Mouse (Mus musculus): ENCODE measurements at regions not wholly inside any gene's neighbourhood (a gene's known extent, or its start where the extent isn't known, plus 50 kb on each side); places are given as distances from the start of the nearest gene placed in this dataset.

DNA sequence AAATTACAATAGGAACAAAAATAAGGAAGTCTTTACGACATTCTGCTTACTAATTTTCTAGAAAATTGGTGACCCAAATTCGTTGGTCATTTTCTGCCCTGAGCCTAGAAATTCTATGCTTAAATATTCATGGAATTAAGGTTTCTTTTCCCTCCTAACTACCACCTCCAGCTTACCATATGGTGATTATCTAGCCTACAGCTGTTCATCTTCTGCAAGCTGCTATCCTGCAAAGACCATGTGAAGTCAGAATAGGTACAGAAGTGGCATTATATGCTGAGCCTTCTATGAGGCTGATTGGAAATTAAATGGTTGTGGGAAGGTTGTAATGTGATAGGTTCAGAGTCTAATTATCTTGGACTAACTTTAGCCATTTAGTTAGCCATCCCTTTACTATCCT is 251.5 kb upstream of the Dmac1 start:
- H3K4me1 ChIP-seq (ENCODE audit: control insufficient read depth in 1 of 2, insufficient read depth in 2 of 2): no peaks in the 10 kb centered on the region
- dilution Hi-C loops (cut with MboI; ENCODE audit: extremely low pct_ligation_motif_present, extremely low pct_unique_long_range_greater_than_20kb, low sequenced_read_pairs) (no loop called here), in situ Hi-C loops (cut with MboI; ENCODE audit: low pct_ligation_motif_present, low pct_unique_long_range_greater_than_20kb, low sequenced_read_pairs) (no loop called here)
- no peak overlapping the region for H3K4me3 ChIP-seq (replicated peaks in 1 of 3; ENCODE audit: low read depth in 2 of 3, low read length in 2 of 3, poor library complexity in 1 of 3)
- TF ChIP-seq JUN (IDR thresholded peaks at IDR 0.05; ENCODE audit: insufficient read depth, low read depth, low read length) (no peak), ZKSCAN1 (IDR thresholded peaks at IDR 0.05; ENCODE audit: borderline replicate concordance, low read depth, low read length) (no peak), MAX (IDR thresholded peaks at IDR 0.05; ENCODE audit: low read length) (no peak), SMC3 (IDR thresholded peaks at IDR 0.05; ENCODE audit: low read depth, low read length) (no peak), GABPA (IDR thresholded peaks at IDR 0.05; ENCODE audit: insufficient replicate concordance, low read depth, low read length) (no peak), USF1 (IDR thresholded peaks at IDR 0.05; ENCODE audit: low read depth, low read length) (no peak), MAFK (IDR thresholded peaks at IDR 0.05; ENCODE audit: insufficient replicate concordance, low read length) (no peak), ELF1 (IDR thresholded peaks at IDR 0.05; ENCODE audit: low read depth, low read length) (no peak), MYC (IDR thresholded peaks at IDR 0.05; ENCODE audit: low read depth, low read length) (no peak), MEF2A (IDR thresholded peaks at IDR 0.05; ENCODE audit: borderline replicate concordance, low read depth, low read length) (no peak), SIN3A (IDR thresholded peaks at IDR 0.05; ENCODE audit: low read length) (no peak), HCFC1 (IDR thresholded peaks at IDR 0.05; ENCODE audit: low read depth, low read length) (no peak), POLR2AphosphoS2 (IDR thresholded peaks at IDR 0.05; ENCODE audit: low read depth, low read length) (no peak), ZMIZ1 (IDR thresholded peaks at IDR 0.05; ENCODE audit: low read depth, low read length) (no peak), KAT2A (IDR thresholded peaks at IDR 0.05; ENCODE audit: insufficient replicate concordance, low read length) (no peak), CTCF (conservative IDR thresholded peaks at IDR 0.05 in 1 of 2, IDR thresholded peaks at IDR 0.05 in 1 of 2; ENCODE audit: low read depth in 2 of 2, low read length in 2 of 2) (no peak), NELFE (IDR thresholded peaks at IDR 0.05; ENCODE audit: low read depth, low read length) (no peak), EP300 (IDR thresholded peaks at IDR 0.05; ENCODE audit: low read length) (no peak)
- no peak overlapping the region for H3K27ac ChIP-seq (ENCODE audit: insufficient read depth, low read depth)
- no peaks in the 10 kb centered on the region for H3K27me3 ChIP-seq (replicated peaks)
- DNase-seq (ENCODE audit: extremely low read depth): no peak
- no peak overlapping the region for H3K9ac ChIP-seq (ENCODE audit: insufficient read depth, low read depth)
- no peaks in the 10 kb centered on the region for H3K36me3 ChIP-seq (replicated peaks in 1 of 2; ENCODE audit: control insufficient read depth in 1 of 2, insufficient read depth in 1 of 2, low read length in 1 of 2)
- peaks cover 8% of the 10 kb centered on the region for H3K9me3 ChIP-seq (replicated peaks; ENCODE audit: low read length)
- H3K79me2 ChIP-seq (replicated peaks; ENCODE audit: control insufficient read depth, extremely low read depth, insufficient read depth, poor library complexity, severe bottlenecking): no peaks in the 10 kb centered on the region
- H3K4me2 ChIP-seq (ENCODE audit: insufficient read depth, low read depth, poor library complexity, severe bottlenecking): no peak overlapping the region

- Histone ChIP-seq H3K79me2 (replicated peaks; ENCODE audit: control insufficient read depth, extremely low read depth, insufficient read depth, poor library complexity, severe bottlenecking) (no peaks in the 10 kb centered on the region), H3K9me3 (replicated peaks; ENCODE audit: low read length) (peaks cover 28% of the 10 kb centered on the region), H3K27me3 (replicated peaks) (no peaks in the 10 kb centered on the region), H3K4me1 (ENCODE audit: control insufficient read depth in 1 of 2, insufficient read depth in 2 of 2) (no peaks in the 10 kb centered on the region), H3K36me3 (replicated peaks in 1 of 2; ENCODE audit: control insufficient read depth in 1 of 2, insufficient read depth in 1 of 2, low read length in 1 of 2) (no peaks in the 10 kb centered on the region), H3K4me2 (ENCODE audit: insufficient read depth, low read depth, poor library complexity, severe bottlenecking) (no peak overlapping the region), H3K9ac (ENCODE audit: insufficient read depth, low read depth) (no peak overlapping the region), H3K27ac (ENCODE audit: insufficient read depth, low read depth) (no peak overlapping the region), H3K4me3 (replicated peaks in 1 of 3; ENCODE audit: low read depth in 2 of 3, low read length in 2 of 3, poor library complexity in 1 of 3) (no peak overlapping the region)
- in situ Hi-C loops (cut with MboI; ENCODE audit: low pct_ligation_motif_present, low pct_unique_long_range_greater_than_20kb, low sequenced_read_pairs): no loop called here
- TF ChIP-seq MXI1 (IDR thresholded peaks at IDR 0.05; ENCODE audit: low read depth, low read length) (no peak), CTCF (conservative IDR thresholded peaks at IDR 0.05 in 1 of 2, IDR thresholded peaks at IDR 0.05 in 1 of 2; ENCODE audit: low read depth in 2 of 2, low read length in 2 of 2) (no peak), TBP (conservative IDR thresholded peaks at IDR 0.05; ENCODE audit: low read depth, low read length) (no peak), TCF12 (IDR thresholded peaks at IDR 0.05; ENCODE audit: low read depth, low read length) (no peak), EP300 (IDR thresholded peaks at IDR 0.05; ENCODE audit: low read length) (no peak), HCFC1 (IDR thresholded peaks at IDR 0.05; ENCODE audit: low read depth, low read length) (no peak), USF2 (conservative IDR thresholded peaks at IDR 0.05; ENCODE audit: low read depth, low read length) (no peak), ETS1 (conservative IDR thresholded peaks at IDR 0.05; ENCODE audit: low read depth, low read length) (no peak), RCOR1 (conservative IDR thresholded peaks at IDR 0.05; ENCODE audit: low read depth, low read length) (no peak), SIN3A (IDR thresholded peaks at IDR 0.05; ENCODE audit: low read length) (no peak), IRF4 (IDR thresholded peaks at IDR 0.05; ENCODE audit: low read depth, low read length) (no peak)
- DNase-seq (ENCODE audit: extremely low read depth): no peak
- dilution Hi-C loops (cut with MboI; ENCODE audit: extremely low pct_ligation_motif_present, extremely low pct_unique_long_range_greater_than_20kb, low sequenced_read_pairs): no loop called here
These were observed 239.5 kb upstream of the Dmac1 start for GRCm38 (mm10) chr4:75517459-75518158.

Data from CH12.LX (cell line).